Mouse (Mus musculus): Measurements from ENCODE around the gene Hspb6. TPM values are rescaled to one million over a fixed set of nuclear protein-coding genes. Genes with fewer than 3 reads are reported as not detected.

Hspb6 gene
- 65.4 and 90.8 TPM in 2 replicates for polyA plus RNA-seq (2012; rRNA removed; ENCODE audit: low replicate concordance)

DNA sequence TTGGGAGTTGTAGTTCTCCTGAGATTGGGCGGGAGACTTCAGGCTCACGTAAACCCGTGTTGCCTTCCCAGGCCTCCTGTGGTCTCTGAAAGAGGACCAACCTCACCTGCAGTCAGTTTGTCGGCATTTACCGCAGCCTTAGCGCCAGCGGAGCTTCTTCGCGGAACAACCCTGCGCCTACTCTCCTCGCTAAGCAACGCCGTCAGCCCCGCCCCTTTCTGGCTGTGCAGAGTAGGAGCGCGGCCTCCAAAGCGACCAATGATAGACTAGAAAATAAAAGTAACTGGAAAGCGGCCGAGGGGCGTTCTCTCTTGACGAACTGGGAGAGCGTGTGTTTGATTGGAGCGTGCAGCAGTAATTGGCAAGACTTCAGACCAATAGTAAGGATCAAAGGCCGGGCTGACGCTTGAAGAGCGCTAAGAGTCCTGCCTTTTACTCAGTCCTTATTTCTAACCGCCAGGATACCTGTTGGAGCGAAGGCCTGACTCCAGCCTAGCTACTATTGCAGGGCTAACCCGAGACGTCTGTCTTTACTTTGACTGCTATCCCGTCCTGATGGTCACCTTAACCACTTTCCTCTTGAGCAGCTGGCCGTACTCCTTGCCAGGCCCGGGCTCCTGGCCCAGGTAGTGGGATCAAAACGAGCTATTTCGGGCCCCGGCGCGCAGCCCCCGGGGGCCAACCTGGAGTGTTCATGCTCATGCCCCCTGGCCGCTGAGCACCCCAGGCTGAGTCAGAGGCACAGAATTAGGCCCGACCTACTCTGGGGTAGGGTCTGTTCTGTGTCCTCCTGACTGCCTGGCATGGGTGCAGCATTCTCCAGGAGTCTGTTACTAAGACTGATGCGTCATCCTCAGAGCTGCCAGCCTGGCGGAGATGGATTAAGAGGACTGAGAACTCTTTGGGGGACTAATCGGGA lies at the start of gene Hspb6, which contains the start of gene Proser3:
TSS of gene Hspb6 (plus strand) at position 77 of the 919 bp plus-strand sequence.
TSS of gene Proser3 (minus strand) at position 198 of the 919 bp plus-strand sequence.

DNA sequence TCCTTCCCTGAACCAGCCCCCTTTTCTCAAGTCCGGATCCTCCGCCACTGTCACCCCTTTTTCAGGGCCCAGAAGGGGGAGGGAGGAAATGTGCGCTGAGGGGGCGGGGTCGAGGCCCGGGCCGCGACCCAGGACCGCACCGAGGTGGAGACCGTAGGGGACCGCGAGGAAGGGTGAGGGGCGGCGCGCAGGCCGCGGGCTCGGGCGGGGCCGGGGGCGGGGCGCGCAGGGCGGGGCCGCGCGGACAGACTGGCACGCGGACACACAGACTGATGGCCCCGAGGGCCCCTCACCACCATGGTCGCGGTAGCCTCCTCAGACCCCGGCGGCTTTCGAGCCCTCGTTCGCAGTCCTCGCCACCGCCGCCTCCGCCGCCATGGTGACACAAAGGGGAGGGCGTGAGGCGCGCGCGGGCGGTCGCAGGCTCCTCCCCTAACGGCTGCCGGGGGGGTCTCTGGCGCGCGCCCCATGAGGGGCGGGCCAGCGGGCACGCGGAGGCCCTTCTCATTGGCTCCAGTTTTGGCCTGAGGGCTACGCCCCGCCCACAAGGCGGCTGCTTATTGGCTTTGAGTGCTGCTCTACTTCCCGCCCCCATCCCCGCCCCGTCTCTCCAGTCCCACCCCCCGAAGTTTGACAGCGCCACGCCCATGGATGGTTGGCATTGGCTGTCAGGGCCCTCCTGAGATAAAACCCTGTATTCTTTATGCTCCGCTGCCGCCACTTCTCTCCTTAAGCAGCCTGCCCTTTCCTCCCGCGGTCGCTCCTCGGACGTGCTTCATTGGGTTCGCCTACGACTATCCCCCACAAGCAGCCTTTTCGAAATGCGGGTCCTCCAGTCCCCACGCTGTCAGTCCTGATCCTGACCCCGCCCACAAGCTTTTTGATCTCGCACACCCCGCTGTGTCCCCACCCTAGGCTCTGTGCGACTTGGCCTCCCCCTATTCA lies 17.1 kb upstream of the Hspb6 start, which contains the start of gene Arhgap33:
TSS of gene Arhgap33 (minus strand) at position 428 of the 945 bp plus-strand sequence.

DNA sequence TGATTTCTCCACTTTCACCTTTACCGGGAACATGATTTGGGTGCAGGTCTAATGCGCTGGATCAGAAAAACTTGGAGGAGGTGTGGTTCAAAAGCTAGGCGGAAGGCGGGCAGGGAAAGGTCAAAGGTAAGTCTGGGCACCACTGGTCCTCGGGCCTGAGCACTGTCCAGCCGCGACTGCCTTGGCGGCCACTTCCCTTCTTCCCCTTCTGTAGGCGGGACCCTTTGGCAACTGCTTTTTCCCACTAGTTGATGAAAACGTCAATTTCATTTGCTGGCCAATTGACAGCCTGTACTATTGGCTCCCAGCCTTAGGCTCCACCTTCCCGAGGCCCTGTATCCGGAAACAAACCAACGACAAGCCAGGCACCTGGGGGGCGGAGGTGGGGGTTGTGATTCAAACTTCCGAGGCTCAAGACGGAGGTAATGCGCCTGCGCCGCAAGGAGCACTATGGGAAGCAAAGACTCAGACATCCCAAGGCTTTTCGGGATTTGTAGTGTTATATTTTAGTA lies 7.5 kb downstream of the Hspb6 start, which contains the start of gene Lin37:
TSS of gene Lin37 (minus strand) at position 396 of the 512 bp plus-strand sequence.

DNA sequence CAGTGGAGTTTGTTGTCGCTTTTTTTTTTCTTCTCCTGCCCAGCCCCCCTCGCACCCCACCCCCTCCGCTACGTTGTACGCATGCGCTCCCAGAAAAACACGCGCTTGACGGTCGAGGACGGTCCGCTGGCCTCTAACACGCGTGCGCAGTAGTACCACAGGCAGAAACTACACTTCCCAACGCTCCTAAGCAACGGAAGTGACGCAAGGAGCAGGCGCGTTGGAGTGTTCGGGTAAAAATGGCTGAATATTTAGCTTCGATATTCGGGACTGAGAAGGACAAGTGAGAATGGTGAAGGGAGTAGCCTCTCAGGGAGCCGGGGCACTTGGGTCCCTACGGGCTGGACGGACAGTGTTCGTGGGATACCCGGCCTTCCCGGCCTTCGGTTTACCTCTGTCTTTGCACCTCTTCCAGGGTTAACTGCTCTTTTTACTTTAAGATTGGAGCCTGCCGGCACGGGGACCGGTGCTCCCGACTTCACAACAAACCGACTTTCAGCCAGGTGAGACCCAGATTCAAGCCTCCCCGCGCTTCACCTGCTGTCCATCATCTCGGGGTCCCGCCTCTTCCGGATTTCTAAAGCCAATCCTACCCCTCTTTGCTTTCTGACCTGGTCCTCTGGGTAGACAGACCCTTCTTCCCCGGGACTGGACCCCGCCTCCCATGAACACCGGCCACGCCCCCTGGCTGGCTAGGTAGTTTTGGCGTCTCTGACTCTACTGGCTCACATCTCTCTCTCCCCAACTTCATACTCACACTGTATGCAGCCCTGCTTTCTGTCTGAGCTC lies 11.3 kb downstream of the Hspb6 start, which contains the start of the genes U2af1l4, Gm49396 and Psenen:
TSS of gene U2af1l4 (plus strand) at position 185 of the 789 bp plus-strand sequence.
TSS of gene Gm49396 (plus strand) at position 228 of the 789 bp plus-strand sequence.
TSS of gene Psenen (minus strand) at position 511 of the 789 bp plus-strand sequence.

DNA sequence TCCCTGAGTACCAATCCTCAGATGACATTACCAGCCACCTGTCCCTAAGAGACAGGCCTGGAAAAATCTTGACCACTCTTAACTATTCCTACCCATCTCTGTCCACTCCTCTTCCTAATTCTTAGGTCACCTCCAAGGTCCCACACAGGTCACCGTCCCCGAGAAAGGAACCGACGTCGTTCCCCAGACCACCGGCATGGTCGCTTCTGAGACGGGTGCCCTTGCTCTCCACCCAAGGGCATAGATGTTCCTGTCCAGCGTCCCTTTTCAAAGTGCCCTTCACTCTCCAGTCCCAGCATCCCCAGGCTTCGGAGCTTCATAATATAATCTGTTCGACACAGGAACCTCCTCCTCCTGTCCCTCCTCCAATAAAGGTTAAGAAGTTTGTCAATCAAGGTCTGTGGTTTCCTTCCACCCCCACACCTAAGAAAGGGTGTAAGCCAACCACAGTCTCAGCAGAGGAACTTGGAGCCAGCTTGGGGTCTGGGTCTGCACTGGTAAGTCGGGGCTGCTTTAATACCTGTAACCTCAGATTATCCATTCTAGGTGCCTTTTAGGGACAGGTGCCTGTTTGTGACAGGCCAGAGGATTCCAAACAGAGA lies 13.1 kb downstream of the Hspb6 start, which contains the start of gene Igflr1:
TSS of gene Igflr1 (plus strand) at position 458 of the 602 bp plus-strand sequence.

DNA sequence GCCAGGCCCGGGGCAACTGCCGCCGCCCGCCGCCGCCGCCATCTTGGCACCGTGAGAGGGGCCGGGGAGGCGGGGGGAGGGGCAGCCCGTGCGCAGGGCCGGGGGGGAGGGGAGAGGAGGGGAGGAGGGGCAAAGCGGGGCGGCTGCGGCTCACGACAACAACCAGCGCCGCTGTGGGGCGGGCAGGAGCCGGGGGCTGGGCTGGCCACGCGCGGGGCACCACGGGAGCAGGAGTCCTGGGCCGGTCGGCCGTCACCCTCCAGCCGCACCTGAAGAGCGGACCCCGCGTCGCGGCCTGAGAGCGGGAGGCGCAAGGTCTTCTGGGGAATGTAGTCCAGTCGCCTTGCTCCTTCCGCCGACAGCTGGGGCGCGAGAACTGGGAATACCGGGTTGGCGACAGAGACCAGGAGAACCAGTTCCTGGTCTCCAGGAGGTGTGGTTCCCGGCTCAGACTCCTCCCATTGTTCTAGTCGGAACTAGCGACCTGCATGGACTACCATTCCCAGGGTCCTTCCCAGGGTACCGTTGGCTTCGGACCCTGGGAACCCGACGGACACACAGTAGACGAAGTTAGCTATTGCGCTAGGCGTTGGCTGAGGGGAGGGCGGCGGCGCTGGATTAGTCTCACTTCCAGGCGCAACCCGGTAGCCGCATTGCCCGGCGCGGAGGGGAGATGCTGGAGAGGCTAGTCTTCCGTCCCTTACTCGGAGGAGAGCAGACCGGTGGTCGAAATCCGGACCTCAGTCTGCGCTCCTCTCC lies 36.9 kb downstream of the Hspb6 start, which contains the start of gene Kmt2b:
TSS of gene Kmt2b (minus strand) at position 51 of the 759 bp plus-strand sequence.

DNA sequence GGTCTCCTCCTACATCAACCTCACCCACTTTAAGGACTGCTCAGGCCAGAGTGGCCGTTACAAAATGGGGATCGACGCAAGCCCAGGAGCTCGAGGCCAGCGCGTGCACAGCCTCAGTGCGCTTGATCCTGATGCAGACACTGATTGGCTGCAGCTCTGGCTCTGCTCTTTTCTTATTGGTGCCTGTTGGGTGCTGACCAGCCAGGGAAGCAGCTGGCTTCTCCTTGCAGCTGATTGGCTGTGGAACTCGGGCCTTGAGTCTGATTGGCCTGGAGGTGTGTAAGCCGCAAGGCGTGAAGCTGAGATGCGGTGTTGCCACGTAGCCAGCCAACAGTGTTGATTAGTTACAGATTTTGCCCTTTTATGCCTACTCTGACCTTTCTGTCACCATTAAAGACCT lies 46.8 kb downstream of the Hspb6 start, which contains the start of gene Zbtb32:
TSS of gene Zbtb32 (minus strand) at position 124 of the 400 bp plus-strand sequence.

Other genes with a start within 250 kb of the Hspb6 start
- gene Alkbh6, start 243.5 kb upstream of the Hspb6 start, polyA plus RNA-seq (2012; rRNA removed; ENCODE audit: low replicate concordance), result 96.6 and 120 TPM in 2 replicates
- 2.6 and 34.1 TPM in 2 replicates for gene Syne4, start 237.4 kb upstream of the Hspb6 start, polyA plus RNA-seq (2012; rRNA removed; ENCODE audit: low replicate concordance)
- 0.53 and 0.66 TPM in 2 replicates for gene E130208F15Rik, start 230.4 kb upstream of the Hspb6 start, polyA plus RNA-seq (2012; rRNA removed; ENCODE audit: low replicate concordance)
- 14.7 and 20.6 TPM in 2 replicates for gene Sdhaf1, start 228.3 kb upstream of the Hspb6 start, polyA plus RNA-seq (2012; rRNA removed; ENCODE audit: low replicate concordance)
- 3.1 and 19.7 TPM in 2 replicates for gene Lrfn3, start 189.4 kb upstream of the Hspb6 start, polyA plus RNA-seq (2012; rRNA removed; ENCODE audit: low replicate concordance)
- 182 and 372 TPM in 2 replicates for gene Tyrobp, start 138.4 kb upstream of the Hspb6 start, polyA plus RNA-seq (2012; rRNA removed; ENCODE audit: low replicate concordance)
- 11.1 and 15.3 TPM in 2 replicates for gene Hcst, start 132.3 kb upstream of the Hspb6 start, polyA plus RNA-seq (2012; rRNA removed; ENCODE audit: low replicate concordance)
- gene Nfkbid, start 130.4 kb upstream of the Hspb6 start, polyA plus RNA-seq (2012; rRNA removed; ENCODE audit: low replicate concordance), result 3.1 and 5.5 TPM in 2 replicates
- 2.5 and 7.0 TPM in 2 replicates for gene Aplp1, start 106.6 kb upstream of the Hspb6 start, polyA plus RNA-seq (2012; rRNA removed; ENCODE audit: low replicate concordance)
- gene Kirrel2, start 94.5 kb upstream of the Hspb6 start, polyA plus RNA-seq (2012; rRNA removed; ENCODE audit: low replicate concordance), result not detected in 2 replicates
- not detected in 2 replicates for gene Nphs1, start 93.9 kb upstream of the Hspb6 start, polyA plus RNA-seq (2012; rRNA removed; ENCODE audit: low replicate concordance)
- not detected in 2 replicates for gene Prodh2, start 58.6 kb upstream of the Hspb6 start, polyA plus RNA-seq (2012; rRNA removed; ENCODE audit: low replicate concordance)
- 7.3 and 17.1 TPM in 2 replicates for gene Arhgap33, start 17.1 kb upstream of the Hspb6 start, polyA plus RNA-seq (2012; rRNA removed; ENCODE audit: low replicate concordance)
- gene Proser3, start 121 bp downstream of the Hspb6 start, polyA plus RNA-seq (2012; rRNA removed; ENCODE audit: low replicate concordance), result 4.1 and 17.2 TPM in 2 replicates
- gene Lin37, start 7.7 kb downstream of the Hspb6 start, polyA plus RNA-seq (2012; rRNA removed; ENCODE audit: low replicate concordance), result 32.9 and 36.6 TPM in 2 replicates
- 56.7 and 69.3 TPM in 2 replicates for gene U2af1l4, start 11.1 kb downstream of the Hspb6 start, polyA plus RNA-seq (2012; rRNA removed; ENCODE audit: low replicate concordance)
- gene Gm49396, start 11.2 kb downstream of the Hspb6 start, polyA plus RNA-seq (2012; rRNA removed; ENCODE audit: low replicate concordance), result 1.4 and 3.1 TPM in 2 replicates
- 135 and 167 TPM in 2 replicates for gene Psenen, start 11.4 kb downstream of the Hspb6 start, polyA plus RNA-seq (2012; rRNA removed; ENCODE audit: low replicate concordance)
- 3.8 and 6.8 TPM in 2 replicates for gene Igflr1, start 13.2 kb downstream of the Hspb6 start, polyA plus RNA-seq (2012; rRNA removed; ENCODE audit: low replicate concordance)
- gene Kmt2b, start 36.5 kb downstream of the Hspb6 start, polyA plus RNA-seq (2012; rRNA removed; ENCODE audit: low replicate concordance), result 35.0 and 59.6 TPM in 2 replicates
- gene Zbtb32, start 46.7 kb downstream of the Hspb6 start, polyA plus RNA-seq (2012; rRNA removed; ENCODE audit: low replicate concordance), result 0.92 and 1.1 TPM in 2 replicates
- gene Upk1a, start 60.7 kb downstream of the Hspb6 start, polyA plus RNA-seq (2012; rRNA removed; ENCODE audit: low replicate concordance), result 2.8 and 21.0 TPM in 2 replicates
- 647 and 1,156 TPM in 2 replicates for gene Cox6b1, start 74.0 kb downstream of the Hspb6 start, polyA plus RNA-seq (2012; rRNA removed; ENCODE audit: low replicate concordance)
- gene Etv2, start 83.7 kb downstream of the Hspb6 start, polyA plus RNA-seq (2012; rRNA removed; ENCODE audit: low replicate concordance), result not detected in 2 replicates
- 47.6 and 62.6 TPM in 2 replicates for gene Rbm42, start 98.1 kb downstream of the Hspb6 start, polyA plus RNA-seq (2012; rRNA removed; ENCODE audit: low replicate concordance)
- gene Haus5, start 112.8 kb downstream of the Hspb6 start, polyA plus RNA-seq (2012; rRNA removed; ENCODE audit: low replicate concordance), result 11.8 and 17.8 TPM in 2 replicates
- not detected in 2 replicates for gene Pmis2, start 119.4 kb downstream of the Hspb6 start, polyA plus RNA-seq (2012; rRNA removed; ENCODE audit: low replicate concordance)
- gene 2200002J24Rik, start 146.7 kb downstream of the Hspb6 start, polyA plus RNA-seq (2012; rRNA removed; ENCODE audit: low replicate concordance), result not detected in 2 replicates
- 0.39 TPM in 1 of 2 replicates, not detected in the other for gene Atp4a, start 160.0 kb downstream of the Hspb6 start, polyA plus RNA-seq (2012; rRNA removed; ENCODE audit: low replicate concordance)
- 254 and 273 TPM in 2 replicates for gene Tmem147, start 177.4 kb downstream of the Hspb6 start, polyA plus RNA-seq (2012; rRNA removed; ENCODE audit: low replicate concordance)
- gene Gapdhs, start 191.5 kb downstream of the Hspb6 start, polyA plus RNA-seq (2012; rRNA removed; ENCODE audit: low replicate concordance), result not detected in 2 replicates
- gene Sbsn, start 199.3 kb downstream of the Hspb6 start, polyA plus RNA-seq (2012; rRNA removed; ENCODE audit: low replicate concordance), result 10.8 and 36.4 TPM in 2 replicates
- gene Dmkn, start 211.6 kb downstream of the Hspb6 start, polyA plus RNA-seq (2012; rRNA removed; ENCODE audit: low replicate concordance), result 8.6 and 10.7 TPM in 2 replicates
- 0.51 and 2.0 TPM in 2 replicates for gene Krtdap, start 235.7 kb downstream of the Hspb6 start, polyA plus RNA-seq (2012; rRNA removed; ENCODE audit: low replicate concordance)